Mouse (Mus musculus) ES-Bruce4 (cell line): ENCODE measurements around the gene Spef2.

Experiments
- EP300 ChIP-seq: IDR thresholded peaks from 2 replicates; pipeline ENCODE4 v1.6.1; 2011; ENCODE audit warnings: low read depth, low read length; ENCODE audit not compliant: insufficient read depth
- POLR2A ChIP-seq: IDR thresholded peaks from one replicate; pipeline ENCODE4 v1.8.1; 2011; ENCODE audit warnings: low read length; ENCODE audit not compliant: insufficient read depth

GRCm38 (mm10) chr15:9577303-9577702 lies 171.4 kb downstream of the Spef2 start:
- TF ChIP-seq POLR2A, result no peak
- no peak for TF ChIP-seq EP300
